Mouse (Mus musculus) lung, postnatal 0 days (tissue): ENCODE results near the gene Arl6ip1.

ENCODE experiments used
- CTCF ChIP-seq: IDR thresholded peaks from 2 replicates; pipeline ENCODE4 v1.5.1; 2016; ENCODE audit warnings: antibody characterized with exemption, mild to moderate bottlenecking
- EP300 ChIP-seq: IDR thresholded peaks from 2 replicates; pipeline ENCODE4 v1.6.1; 2016; ENCODE audit warnings: antibody characterized with exemption, mild to moderate bottlenecking, control low read depth

GRCm38 (mm10) chr7:118115533-118115876 lies 14.0 kb downstream of the Arl6ip1 start:
- TF ChIP-seq EP300 (no peak), CTCF (no peak)
